Mouse (Mus musculus) liver, embryonic 14 days (tissue): ENCODE measurements around the gene Galntl5. TPM values are rescaled to one million over a fixed set of nuclear protein-coding genes. Genes with fewer than 3 reads are reported as not detected.

Experiments used
- polyA plus RNA-seq: library from polyadenylated mRNA; depleted of rRNA; stranded (reverse); fragments of >200 nt; gene quantifications from 2 replicates; pipeline ENCODE4 v1.2.3, GENCODE M21; 2012; rRNA removed

The Galntl5 gene
- not detected in 2 replicates for polyA plus RNA-seq

DNA sequence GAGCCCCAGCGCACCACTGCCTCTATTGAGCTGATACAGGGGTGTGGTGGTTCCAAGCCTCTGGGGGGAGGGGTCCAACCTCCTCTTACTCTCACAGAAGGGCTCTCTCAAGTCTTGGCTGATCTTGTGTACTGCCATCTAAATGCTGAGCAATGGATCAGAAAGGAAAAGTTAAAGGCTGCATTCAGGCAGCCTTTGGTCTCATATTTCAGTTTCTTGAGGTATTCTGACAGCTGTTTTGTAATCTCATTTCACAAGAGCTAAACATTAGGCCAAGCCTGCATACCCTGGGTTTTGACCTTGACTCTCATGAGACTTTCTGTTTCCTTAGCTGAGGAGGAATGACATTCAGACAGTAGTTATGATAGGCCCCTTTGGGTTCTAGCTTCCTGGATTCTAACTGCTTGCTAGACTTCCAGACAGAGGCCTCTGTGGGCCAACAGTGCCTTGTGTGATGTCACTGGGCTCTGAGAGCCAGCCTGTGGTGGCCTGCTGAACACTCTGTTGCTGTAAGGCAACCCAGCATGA, at the start of gene Galntl5:
Gene Galntl5 (plus strand): TSS at position 457 of the 528 bp plus-strand sequence.

DNA sequence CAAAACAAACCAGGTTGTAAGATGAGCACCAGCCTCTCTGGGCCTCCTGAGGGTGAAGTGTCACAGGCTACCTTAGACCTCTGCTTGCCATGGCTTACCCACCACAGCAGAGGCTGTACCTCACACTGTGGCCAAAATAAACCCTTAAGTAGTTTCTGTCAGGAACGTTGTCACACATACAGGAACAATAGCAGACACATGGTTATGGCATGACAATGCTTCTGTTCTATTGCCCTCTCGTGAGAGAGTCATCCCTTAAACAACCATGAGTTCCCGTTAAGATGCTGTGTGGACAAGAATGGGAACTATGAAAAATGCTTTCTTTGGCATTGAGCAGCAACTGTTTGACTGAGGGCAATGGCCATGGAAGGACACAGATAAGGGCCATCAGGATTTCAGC, 40.3 kb downstream of the Galntl5 start, which contains the start of gene Galnt11:
Gene Galnt11 (plus strand): TSS at position 301 of the 400 bp plus-strand sequence.

DNA sequence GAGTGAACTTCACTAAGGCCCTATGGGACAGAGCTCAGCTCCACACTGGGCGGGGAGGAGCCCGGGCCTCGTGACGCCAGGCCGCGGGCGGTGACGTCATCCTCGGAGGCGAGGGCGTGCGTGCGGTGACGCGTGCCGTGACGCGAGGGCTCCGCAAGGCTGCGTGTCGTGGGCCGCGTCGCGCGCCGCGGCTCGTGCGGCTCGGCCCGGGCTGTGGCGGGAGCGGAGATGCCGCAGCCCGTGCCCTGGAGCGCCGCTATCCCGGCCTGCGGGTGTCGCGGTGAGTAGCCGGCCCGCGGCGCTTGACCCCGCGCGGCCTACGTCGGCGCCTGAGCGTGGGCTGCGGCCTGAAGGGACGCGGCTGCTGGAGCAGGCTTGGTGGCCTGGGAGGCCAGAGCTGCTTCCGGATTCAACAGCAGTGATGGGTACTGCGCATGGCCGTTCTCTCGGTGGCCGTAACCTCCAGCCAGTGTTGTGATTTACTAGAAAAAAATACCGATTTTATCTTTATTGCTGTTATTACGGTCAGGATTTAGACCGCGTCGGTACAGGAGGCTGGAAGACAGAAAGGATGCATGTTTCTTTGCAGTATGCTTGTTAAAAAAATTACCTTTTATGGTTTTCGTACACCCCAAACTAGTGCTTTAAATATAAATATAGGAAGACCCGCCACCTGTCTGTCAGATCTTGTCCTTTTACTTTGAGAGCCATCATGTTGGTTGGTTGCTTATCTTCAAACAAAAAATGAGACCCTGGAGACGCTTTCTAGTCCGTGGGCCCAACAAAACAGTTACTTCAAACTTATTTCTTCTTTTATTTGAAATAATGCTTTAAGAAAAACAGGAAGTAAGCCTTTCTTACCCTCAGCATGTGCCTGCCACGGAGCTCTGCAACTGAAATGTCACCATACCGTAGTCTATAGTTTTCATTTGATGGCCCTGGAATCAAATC, 41.8 kb downstream of the Galntl5 start, which contains the start of gene E130116L18Rik:
Gene E130116L18Rik (minus strand): TSS at position 402 of the 951 bp plus-strand sequence.

Other genes with a start within 250 kb of the Galntl5 start
- gene Prkag2, start 80.8 kb upstream of the Galntl5 start, polyA plus RNA-seq, result 3.8 and 4.1 TPM in 2 replicates
- 4.5 and 5.0 TPM in 2 replicates for gene Galnt11, start 40.4 kb downstream of the Galntl5 start, polyA plus RNA-seq
- not detected in 2 replicates for gene E130116L18Rik, start 41.7 kb downstream of the Galntl5 start, polyA plus RNA-seq